8 mouse cellular contexts compared by ENCODE assay signal in genomic region chr4:41604476-41605396, GRCm38 (mm10). TPM values are rescaled to one million over a fixed set of nuclear protein-coding genes. Genes with fewer than 3 reads are reported as not detected.
A peak's percentile ranks its signal among the peaks of the same experiment; 100 is the strongest.
DNase-seq lines count a peak whose midpoint lies in the region; ATAC-seq and TF ChIP-seq lines count a peak whose summit lies in the region.

No protein-coding gene starts in this region.

- H3K4me3 ChIP-seq in heart, postnatal 0 days (ENCODE audit: low read depth, low read length) = no peak overlapping the region
- no peak overlapping the region for H3K4me3 ChIP-seq in hindbrain, postnatal 0 days (ENCODE audit: low read length)

- H3K27me3 ChIP-seq in heart, postnatal 0 days (ENCODE audit: control insufficient read depth, insufficient read depth, low read length) = peaks cover 13% of the 10 kb centered on the region; the same call in 1 of the 2 replicates
- H3K27me3 ChIP-seq in hindbrain, postnatal 0 days (ENCODE audit: insufficient read depth, low read length) = no peaks in the 10 kb centered on the region

- DNase-seq in heart, postnatal 0 days (ENCODE audit: low spot score) = no peak
- DNase-seq in heart, adult 18-20 months = no peak
- DNase-seq in A20 (ENCODE audit: low read depth, low spot score) = peak; percentile 31
- DNase-seq in cerebellum, adult 11-12 months = peak; percentile 77
- peak; percentile 78 for DNase-seq in hindbrain, postnatal 0 days (ENCODE audit: low spot score)
- no peak for DNase-seq in right cerebral cortex, adult 2 months (ENCODE audit: low spot score in 2 of 2)
- DNase-seq in left cerebral cortex, adult 18-20 months (ENCODE audit: low spot score in 2 of 2) = no peak

- H3K27ac ChIP-seq in heart, postnatal 0 days (ENCODE audit: low read depth) = no peak overlapping the region
- peak overlapping the region; percentile 16; the same call in 1 of the 2 replicates for H3K27ac ChIP-seq in hindbrain, postnatal 0 days

- no peak overlapping the region for H3K4me2 ChIP-seq in heart, postnatal 0 days (ENCODE audit: low read depth, low read length)
- H3K4me2 ChIP-seq in hindbrain, postnatal 0 days (ENCODE audit: low read depth, low read length) = no peak overlapping the region

- 40% methylated on average over 8 of the region's 8 CpGs for WGBS in heart, postnatal 0 days
- WGBS in hindbrain, postnatal 0 days = 17% methylated on average over 8 of the region's 8 CpGs

- no peaks in the 10 kb centered on the region for H3K4me1 ChIP-seq in heart, postnatal 0 days (ENCODE audit: control insufficient read depth, insufficient read depth)
- peaks cover 11% of the 10 kb centered on the region for H3K4me1 ChIP-seq in hindbrain, postnatal 0 days (ENCODE audit: insufficient read depth, low read length)

- no peaks in the 10 kb centered on the region for H3K9me3 ChIP-seq in heart, postnatal 0 days (replicated peaks; ENCODE audit: control insufficient read depth, low read length)
- H3K9me3 ChIP-seq in hindbrain, postnatal 0 days (ENCODE audit: low read length) = no peaks in the 10 kb centered on the region

- H3K9ac ChIP-seq in heart, postnatal 0 days (replicated peaks; ENCODE audit: low read depth, low read length) = no peak overlapping the region
- H3K9ac ChIP-seq in hindbrain, postnatal 0 days (replicated peaks; ENCODE audit: low read length) = 0 out of 2 replicates have a peak overlapping the region, but pooled peaks have one; percentile 7

- no peak for ATAC-seq in heart, postnatal 0 days (ENCODE audit: insufficient read depth, low read depth)
- ATAC-seq in hindbrain, postnatal 0 days = peak; percentile 66
- ATAC-seq in activated CD4-positive, CD25-positive, alpha-beta regulatory T cell, adult 4 months = no peak

- no peak for TF ChIP-seq EP300 in heart, postnatal 0 days (IDR thresholded peaks at IDR 0.05; ENCODE audit: low read depth)

- TF ChIP-seq CTCF in heart, postnatal 0 days (IDR thresholded peaks at IDR 0.05; ENCODE audit: low read depth) = peak; percentile 52
- TF ChIP-seq CTCF in hindbrain, postnatal 0 days (IDR thresholded peaks at IDR 0.05; ENCODE audit: low read depth) = peak; percentile 80

- no peaks in the 10 kb centered on the region for H3K36me3 ChIP-seq in heart, postnatal 0 days (replicated peaks; ENCODE audit: control insufficient read depth, insufficient read depth, low read length)
- no peaks in the 10 kb centered on the region for H3K36me3 ChIP-seq in hindbrain, postnatal 0 days (ENCODE audit: insufficient read depth, low read length)

RNA-seq across cellular contexts. Expression of gene Dnaic1, which starts 35.2 kb away (rescaled TPM):
- 2.2 and 12.9 TPM in 2 replicates for total RNA-seq in heart, postnatal 0 days (2014; rRNA removed; ENCODE audit: low replicate concordance)
- polyA plus RNA-seq in heart, postnatal 0 days (2015; fragmentation: Nextera tagmentation; extraction: Ambion mirVana) = 1.8 and 2.1 TPM in 2 replicates
- total RNA-seq in heart, adult 18-20 months (2021) = 1 to 10 TPM; 2.7 to 3.8 TPM
- 3.6 and 4.5 TPM in 2 replicates for total RNA-seq in hindbrain, postnatal 0 days (2014; rRNA removed)
- polyA plus RNA-seq in hindbrain, postnatal 0 days (2015; fragmentation: Nextera tagmentation; extraction: Ambion mirVana) = 3.0 and 4.8 TPM in 2 replicates
- not detected for polyA plus RNA-seq in activated CD4-positive, CD25-positive, alpha-beta regulatory T cell, adult 4 months (2017; shearing (Covaris generic))
- 1 to 10 TPM; 6.6 to 9.1 TPM for total RNA-seq in left cerebral cortex, adult 18-20 months (2021)

RNA-seq across cellular contexts. Expression of gene Enho, which starts 35.4 kb away (rescaled TPM):
- 5.8 and 12.7 TPM in 2 replicates for total RNA-seq in heart, postnatal 0 days (2014; rRNA removed; ENCODE audit: low replicate concordance)
- polyA plus RNA-seq in heart, postnatal 0 days (2015; fragmentation: Nextera tagmentation; extraction: Ambion mirVana) = 4.0 and 4.3 TPM in 2 replicates
- total RNA-seq in heart, adult 18-20 months (2021) = 10 to 100 TPM in 1 of 2 experiments, 1 to 10 TPM in 1; 9.7 to 11.0 TPM
- 179 and 205 TPM in 2 replicates for total RNA-seq in hindbrain, postnatal 0 days (2014; rRNA removed)
- 139 and 141 TPM in 2 replicates for polyA plus RNA-seq in hindbrain, postnatal 0 days (2015; fragmentation: Nextera tagmentation; extraction: Ambion mirVana)
- not detected for polyA plus RNA-seq in activated CD4-positive, CD25-positive, alpha-beta regulatory T cell, adult 4 months (2017; shearing (Covaris generic))
- 10 to 100 TPM; 59.1 to 66.3 TPM for total RNA-seq in left cerebral cortex, adult 18-20 months (2021)

RNA-seq across cellular contexts. Expression of gene Fam219a, which starts 35.4 kb away (rescaled TPM):
- total RNA-seq in heart, postnatal 0 days (2014; rRNA removed; ENCODE audit: low replicate concordance) = 4.0 and 10.7 TPM in 2 replicates
- 2.3 and 3.1 TPM in 2 replicates for polyA plus RNA-seq in heart, postnatal 0 days (2015; fragmentation: Nextera tagmentation; extraction: Ambion mirVana)
- 10 to 100 TPM; 11.3 to 12.8 TPM for total RNA-seq in heart, adult 18-20 months (2021)
- total RNA-seq in hindbrain, postnatal 0 days (2014; rRNA removed) = 136 and 193 TPM in 2 replicates
- 17.7 and 21.2 TPM in 2 replicates for polyA plus RNA-seq in hindbrain, postnatal 0 days (2015; fragmentation: Nextera tagmentation; extraction: Ambion mirVana)
- polyA plus RNA-seq in activated CD4-positive, CD25-positive, alpha-beta regulatory T cell, adult 4 months (2017; shearing (Covaris generic)) = under 1 TPM; 0.18 to 0.29 TPM
- total RNA-seq in left cerebral cortex, adult 18-20 months (2021) = 100 to 1,000 TPM; 198 TPM

Comparison
In these comparisons a context has a peak if more than half of its experiments do, and no peak if none do; other contexts are left out.
1. DNase-seq: peak in A20 (single experiment), cerebellum, adult 11-12 months (single experiment) and hindbrain, postnatal 0 days (single experiment); none in heart, postnatal 0 days (single experiment), heart, adult 18-20 months (0 of 2), right cerebral cortex, adult 2 months (0 of 2) and left cerebral cortex, adult 18-20 months (0 of 2).